Mouse (Mus musculus): Measurements from ENCODE around the gene Glt1d1. TPM values are rescaled to one million over a fixed set of nuclear protein-coding genes. Genes with fewer than 3 reads are reported as not detected.
"Not testable (repeated sequence)": the region's sequence is repeated elsewhere in the genome, so short reads cannot be mapped to it uniquely, and the experiment has no call there.

Gene Glt1d1
- polyA plus RNA-seq, 1 experiment from 2014 or later: 1.3 TPM

DNA sequence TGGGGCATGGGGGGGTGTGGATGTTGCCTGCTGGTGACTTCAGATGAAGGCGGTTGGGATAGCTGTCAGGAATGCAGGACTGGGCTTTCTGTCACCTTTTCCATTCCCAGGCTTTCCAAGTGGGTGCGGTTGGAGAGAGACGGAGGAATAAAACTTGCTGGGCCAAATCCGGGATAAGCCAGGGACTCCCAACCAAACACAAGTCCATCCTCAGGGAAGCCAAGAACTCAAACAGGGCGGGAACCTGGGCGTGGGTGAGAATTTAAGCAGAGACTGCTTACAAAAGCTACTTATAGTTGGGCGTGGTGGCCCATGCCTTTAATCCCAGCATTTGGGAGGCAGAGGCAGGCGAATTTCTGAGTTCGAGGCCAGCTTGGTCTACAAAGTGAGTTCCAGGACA, 73.2 kb downstream of the Glt1d1 start:
- H3K9me3 ChIP-seq (replicated peaks): no peaks in the 10 kb centered on the region
- H3K9ac ChIP-seq: no peak overlapping the region
- H3K36me3 ChIP-seq (ENCODE audit: poor library complexity, severe bottlenecking): no peaks in the 10 kb centered on the region; the same call in 1 of the 2 replicates
- WGBS: 95% methylated on average over 9 of the region's 9 CpGs
- H3K4me2 ChIP-seq: no peak overlapping the region
- H3K4me3 ChIP-seq: no peak overlapping the region
- H3K27me3 ChIP-seq: no peaks in the 10 kb centered on the region
- H3K27ac ChIP-seq: no peak overlapping the region
- peaks cover 8% of the 10 kb centered on the region; the same call in 1 of the 2 replicates for H3K4me1 ChIP-seq
- ATAC-seq: no peak

- 93% methylated on average over 8 of the region's 8 CpGs for WGBS
- Histone ChIP-seq H3K4me3 (no peak overlapping the region), H3K27me3 (no peaks in the 10 kb centered on the region), H3K36me3 (ENCODE audit: poor library complexity, severe bottlenecking) (no peaks in the 10 kb centered on the region; the same call in 1 of the 2 replicates), H3K4me1 (peaks cover 8% of the 10 kb centered on the region; the same call in 1 of the 2 replicates), H3K4me2 (no peak overlapping the region), H3K27ac (no peak overlapping the region), H3K9ac (no peak overlapping the region), H3K9me3 (replicated peaks) (no peaks in the 10 kb centered on the region)
- no peak for ATAC-seq
Measured at GRCm38 (mm10) chr5:127705976-127706375, 73.9 kb downstream of the Glt1d1 start.

DNA sequence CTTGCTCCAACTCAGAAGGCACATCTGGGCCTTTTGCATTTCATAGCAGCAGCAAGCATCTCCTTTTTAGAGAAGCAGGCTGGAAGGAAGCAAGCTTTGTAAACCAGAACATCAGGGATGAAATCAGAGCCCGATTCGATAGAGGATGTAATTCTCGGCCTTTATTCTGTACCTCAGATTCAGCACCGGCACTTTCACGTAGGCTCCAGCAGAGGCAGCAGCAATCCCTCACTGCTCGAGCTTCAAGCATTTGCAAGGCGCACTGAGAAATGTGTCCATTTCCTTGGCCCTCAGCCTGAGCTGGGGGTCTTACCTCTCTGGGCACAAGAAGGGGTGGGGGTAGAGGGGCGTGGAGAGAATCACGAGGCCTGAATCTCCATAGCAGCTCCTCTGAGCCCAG, 76.1 kb downstream of the Glt1d1 start:
- Histone ChIP-seq H3K27ac (no peak overlapping the region), H3K4me3 (no peak overlapping the region), H3K4me1 (peaks cover 8% of the 10 kb centered on the region; the same call in 1 of the 2 replicates), H3K9ac (no peak overlapping the region), H3K36me3 (ENCODE audit: poor library complexity, severe bottlenecking) (no peaks in the 10 kb centered on the region; the same call in 1 of the 2 replicates), H3K4me2 (no peak overlapping the region), H3K27me3 (no peaks in the 10 kb centered on the region), H3K9me3 (replicated peaks) (0 out of 2 replicates have a peak, but pooled peaks cover 3% of the 10 kb centered on the region)
- WGBS: 83% methylated on average over 9 of the region's 9 CpGs
- ATAC-seq: no peak

DNA sequence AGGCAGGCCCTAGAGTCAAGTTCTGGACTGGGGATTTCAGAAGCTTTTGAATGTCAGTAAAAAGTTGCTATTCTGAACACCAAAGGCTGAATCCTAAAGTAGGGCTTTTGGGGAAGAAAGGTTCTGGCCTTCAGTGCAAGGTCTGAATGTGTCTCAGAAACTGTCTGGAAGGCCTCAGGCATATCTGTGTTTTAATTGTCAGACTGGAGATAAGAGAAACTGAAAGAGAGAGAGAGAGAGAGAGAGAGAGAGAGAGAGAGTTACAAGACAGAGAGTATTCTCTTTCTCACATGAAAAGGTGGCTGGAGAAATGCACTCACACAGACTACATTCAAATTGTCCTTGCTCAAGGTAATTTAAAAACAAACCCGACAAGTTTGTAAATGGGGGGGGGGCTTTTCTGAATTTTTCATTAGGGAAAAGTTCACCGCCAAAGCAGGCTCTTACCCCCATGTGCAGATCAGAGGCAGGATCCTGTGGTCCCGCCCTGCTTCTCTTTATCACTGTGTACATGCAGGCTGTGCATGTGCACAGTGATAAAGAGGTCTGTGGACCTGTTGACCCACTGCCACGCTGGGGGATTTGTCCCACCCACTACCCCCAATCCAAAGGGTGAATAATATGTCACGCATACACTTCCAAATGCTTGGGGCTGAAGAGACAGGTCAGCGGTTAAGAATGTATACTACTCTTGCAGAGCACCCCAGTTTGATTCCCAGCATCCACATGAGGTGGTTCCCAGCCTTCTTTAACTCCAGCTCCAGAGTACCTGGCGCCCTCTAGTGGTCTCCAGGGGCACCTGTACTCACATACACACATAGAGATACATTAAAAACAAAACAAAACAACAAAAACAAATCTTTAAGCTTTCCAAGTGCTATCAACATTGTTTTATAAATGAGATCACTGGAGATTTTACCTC, 83.0 kb downstream of the Glt1d1 start:
- Histone ChIP-seq H3K4me3 (no peak overlapping the region), H3K9ac (no peak overlapping the region), H3K4me1 (no peaks in the 10 kb centered on the region), H3K4me2 (no peak overlapping the region), H3K27ac (no peak overlapping the region), H3K27me3 (no peaks in the 10 kb centered on the region), H3K36me3 (ENCODE audit: poor library complexity, severe bottlenecking) (no peaks in the 10 kb centered on the region), H3K9me3 (replicated peaks) (0 out of 2 replicates have a peak, but pooled peaks cover 4% of the 10 kb centered on the region)
- 85% methylated on average over 7 of the region's 7 CpGs for WGBS
- ATAC-seq: no peak

- no peaks in the 10 kb centered on the region for H3K4me1 ChIP-seq
- H3K4me3 ChIP-seq: 0 out of 2 replicates have a peak overlapping the region, but pooled peaks have one; percentile 10
- peak; percentile 58; the same call in 1 of the 2 replicates for ATAC-seq
- no peaks in the 10 kb centered on the region for H3K9me3 ChIP-seq (replicated peaks)
- H3K9ac ChIP-seq: no peak overlapping the region
- peak overlapping the region; percentile 44 for H3K4me2 ChIP-seq
- H3K36me3 ChIP-seq (ENCODE audit: poor library complexity, severe bottlenecking): no peaks in the 10 kb centered on the region
- H3K27ac ChIP-seq: no peak overlapping the region
- WGBS: 24% methylated on average over 15 of the region's 15 CpGs
- no peaks in the 10 kb centered on the region for H3K27me3 ChIP-seq
Measured at GRCm38 (mm10) chr5:127720591-127721379, 88.7 kb downstream of the Glt1d1 start.

GRCm38 (mm10) chr5:127722171-127722570, 90.1 kb downstream of the Glt1d1 start:
- H3K4me3 ChIP-seq; H3K9ac ChIP-seq; H3K4me1 ChIP-seq; H3K9me3 ChIP-seq (replicated peaks); H3K27ac ChIP-seq; H3K27me3 ChIP-seq; H3K4me2 ChIP-seq; H3K36me3 ChIP-seq (ENCODE audit: poor library complexity, severe bottlenecking); ATAC-seq: not testable (repeated sequence)
- WGBS: 90% methylated on average over 12 of the region's 12 CpGs

GRCm38 (mm10) chr5:127730351-127730750, 98.3 kb downstream of the Glt1d1 start:
- no peak overlapping the region for H3K4me3 ChIP-seq
- no peak overlapping the region for H3K9ac ChIP-seq
- no peak overlapping the region for H3K4me2 ChIP-seq
- no peaks in the 10 kb centered on the region for H3K4me1 ChIP-seq
- no peaks in the 10 kb centered on the region for H3K9me3 ChIP-seq (replicated peaks)
- no peaks in the 10 kb centered on the region for H3K36me3 ChIP-seq (ENCODE audit: poor library complexity, severe bottlenecking)
- H3K27me3 ChIP-seq: no peaks in the 10 kb centered on the region
- WGBS: 94% methylated on average over 2 of the region's 2 CpGs
- no peak for ATAC-seq
- H3K27ac ChIP-seq: no peak overlapping the region

GRCm38 (mm10) chr5:127741331-127741730, 109.3 kb downstream of the Glt1d1 start:
- H3K9ac ChIP-seq: no peak overlapping the region
- WGBS: 74% methylated on average over 16 of the region's 16 CpGs
- H3K36me3 ChIP-seq (ENCODE audit: poor library complexity, severe bottlenecking): no peaks in the 10 kb centered on the region
- 0 out of 2 replicates have a peak overlapping the region, but pooled peaks have one; percentile 14 for H3K4me2 ChIP-seq
- H3K4me3 ChIP-seq: no peak overlapping the region
- H3K4me1 ChIP-seq: no peaks in the 10 kb centered on the region
- no peaks in the 10 kb centered on the region for H3K27me3 ChIP-seq
- no peak overlapping the region for H3K27ac ChIP-seq
- H3K9me3 ChIP-seq (replicated peaks): no peaks in the 10 kb centered on the region
- 0 out of 2 replicates have a peak, but pooled peaks have one; percentile 16 for ATAC-seq

- not testable (repeated sequence) for H3K4me3 ChIP-seq; H3K27ac ChIP-seq; H3K27me3 ChIP-seq; H3K36me3 ChIP-seq (ENCODE audit: poor library complexity, severe bottlenecking); H3K9ac ChIP-seq; ATAC-seq; H3K4me2 ChIP-seq; H3K9me3 ChIP-seq (replicated peaks)
- WGBS: 89% methylated on average over 3 of the region's 3 CpGs
- H3K4me1 ChIP-seq: peaks cover 16% of the 10 kb centered on the region
Measured at GRCm38 (mm10) chr5:127749540-127749939, 117.5 kb downstream of the Glt1d1 start.

- Histone ChIP-seq H3K4me3 (no peak overlapping the region), H3K36me3 (ENCODE audit: poor library complexity, severe bottlenecking) (no peaks in the 10 kb centered on the region), H3K9ac (no peak overlapping the region), H3K27ac (peak overlapping the region; percentile 44; the same call in 1 of the 2 replicates), H3K4me2 (peak overlapping the region; percentile 25), H3K4me1 (peaks cover 22% of the 10 kb centered on the region), H3K27me3 (no peaks in the 10 kb centered on the region), H3K9me3 (replicated peaks) (no peaks in the 10 kb centered on the region)
- 24% methylated on average over 20 of the region's 20 CpGs for WGBS
- ATAC-seq: peak; percentile 78; the same call in 1 of the 2 replicates
Measured at GRCm38 (mm10) chr5:127751262-127751975, 119.4 kb downstream of the Glt1d1 start.

GRCm38 (mm10) chr5:127755594-127755993, 123.5 kb downstream of the Glt1d1 start:
- H3K27me3 ChIP-seq: no peaks in the 10 kb centered on the region
- peak; percentile 59; the same call in 1 of the 2 replicates for ATAC-seq
- no peak overlapping the region for H3K9ac ChIP-seq
- H3K4me3 ChIP-seq: no peak overlapping the region
- 40% methylated on average over 4 of the region's 4 CpGs for WGBS
- H3K9me3 ChIP-seq (replicated peaks): no peaks in the 10 kb centered on the region
- no peak overlapping the region for H3K4me2 ChIP-seq
- H3K36me3 ChIP-seq (ENCODE audit: poor library complexity, severe bottlenecking): no peaks in the 10 kb centered on the region
- peaks cover 22% of the 10 kb centered on the region for H3K4me1 ChIP-seq
- peak overlapping the region; percentile 32 for H3K27ac ChIP-seq

All from forebrain, embryonic 13.5 days (tissue).